Mouse (Mus musculus): ENCODE results near the gene Arfgap3. TPM values are rescaled to one million over a fixed set of nuclear protein-coding genes. Genes with fewer than 3 reads are reported as not detected.

The Arfgap3 gene
- polyA plus RNA-seq, 1 experiment from 2014 or later = 36.2 TPM

- no peak overlapping the region for H3K9ac ChIP-seq (ENCODE audit: low read depth, low read length)
- no peaks in the 10 kb centered on the region for H3K27me3 ChIP-seq (ENCODE audit: insufficient read depth, low read length)
- TF ChIP-seq CTCF (IDR thresholded peaks at IDR 0.05; ENCODE audit: low read depth) = no peak
- no peaks in the 10 kb centered on the region for H3K36me3 ChIP-seq (ENCODE audit: insufficient read depth, low read length)
- H3K27ac ChIP-seq = 0 out of 2 replicates have a peak overlapping the region, but pooled peaks have one; percentile 31
- H3K4me1 ChIP-seq (replicated peaks; ENCODE audit: insufficient read depth, low read length) = 0 out of 2 replicates have a peak, but pooled peaks cover 13% of the 10 kb centered on the region
- ATAC-seq (replicated peaks; ENCODE audit: low FRiP score, low read depth) = no peak
- WGBS = 68% methylated on average over 10 of the region's 10 CpGs
- no peak for DNase-seq (ENCODE audit: low spot score)
- H3K9me3 ChIP-seq (replicated peaks; ENCODE audit: low read length) = no peaks in the 10 kb centered on the region
- H3K4me2 ChIP-seq (ENCODE audit: low read length) = no peak overlapping the region
- H3K4me3 ChIP-seq (replicated peaks; ENCODE audit: low read depth, low read length) = no peak overlapping the region
Observed at GRCm38 (mm10) chr15:83254372-83255070, 95.5 kb downstream of the Arfgap3 start.

- no peak for TF ChIP-seq CTCF (IDR thresholded peaks at IDR 0.05; ENCODE audit: low read depth)
- 58% methylated on average over 14 of the region's 14 CpGs for WGBS
- peak overlapping the region; percentile 90; the same call in 1 of the 2 replicates for H3K4me2 ChIP-seq (ENCODE audit: low read length)
- H3K4me3 ChIP-seq (replicated peaks; ENCODE audit: low read depth, low read length) = peak overlapping the region; percentile 73; the same call in 1 of the 2 replicates
- 0 out of 2 replicates have a peak, but pooled peaks cover 13% of the 10 kb centered on the region for H3K4me1 ChIP-seq (replicated peaks; ENCODE audit: insufficient read depth, low read length)
- DNase-seq (ENCODE audit: low spot score) (no peak), ATAC-seq (replicated peaks; ENCODE audit: low FRiP score, low read depth) (no peak)
- H3K27me3 ChIP-seq (ENCODE audit: insufficient read depth, low read length) = no peaks in the 10 kb centered on the region
- H3K9me3 ChIP-seq (replicated peaks; ENCODE audit: low read length) = no peaks in the 10 kb centered on the region
- H3K36me3 ChIP-seq (ENCODE audit: insufficient read depth, low read length) = no peaks in the 10 kb centered on the region
- H3K27ac ChIP-seq = 0 out of 2 replicates have a peak overlapping the region, but pooled peaks have one; percentile 75
- H3K9ac ChIP-seq (ENCODE audit: low read depth, low read length) = no peak overlapping the region
Observed at GRCm38 (mm10) chr15:83252060-83252459, 98.0 kb downstream of the Arfgap3 start.

- peak within 1 kb of the TSS; percentile 78 for H3K9ac ChIP-seq (ENCODE audit: low read depth, low read length)
- 3% methylated on average over 63 of the region's 66 CpGs for WGBS
- peak within 1 kb of the TSS; percentile 90 for H3K4me2 ChIP-seq (ENCODE audit: low read length)
- H3K4me1 ChIP-seq (replicated peaks; ENCODE audit: insufficient read depth, low read length) = 0 out of 2 replicates have a peak, but pooled peaks cover 10% of the 10 kb centered on the region
- H3K4me3 ChIP-seq (replicated peaks; ENCODE audit: low read depth, low read length) = peak within 1 kb of the TSS; percentile 73
- peak; percentile 76 for ATAC-seq (replicated peaks; ENCODE audit: low FRiP score, low read depth)
- peak; percentile 65 for DNase-seq (ENCODE audit: low spot score)
- H3K36me3 ChIP-seq (ENCODE audit: insufficient read depth, low read length) = no peaks in the 10 kb centered on the region
- H3K27me3 ChIP-seq (ENCODE audit: insufficient read depth, low read length) = no peaks in the 10 kb centered on the region
- H3K27ac ChIP-seq = peak within 1 kb of the TSS; percentile 75
- TF ChIP-seq CTCF (IDR thresholded peaks at IDR 0.05; ENCODE audit: low read depth) = no peak
- H3K9me3 ChIP-seq (replicated peaks; ENCODE audit: low read length) = no peaks in the 10 kb centered on the region
Observed at GRCm38 (mm10) chr15:83251176-83252004, 98.7 kb downstream of the Arfgap3 start, which contains the start of gene A4galt. Gene A4galt (minus strand): TSS chr15:83251774.

- Histone ChIP-seq H3K27me3 (ENCODE audit: insufficient read depth, low read length) (no peaks in the 10 kb centered on the region), H3K9me3 (replicated peaks; ENCODE audit: low read length) (no peaks in the 10 kb centered on the region), H3K4me2 (ENCODE audit: low read length) (peak overlapping the region; percentile 90), H3K36me3 (ENCODE audit: insufficient read depth, low read length) (no peaks in the 10 kb centered on the region), H3K27ac (peak overlapping the region; percentile 75), H3K4me3 (replicated peaks; ENCODE audit: low read depth, low read length) (peak overlapping the region; percentile 73), H3K9ac (ENCODE audit: low read depth, low read length) (peak overlapping the region; percentile 78), H3K4me1 (replicated peaks; ENCODE audit: insufficient read depth, low read length) (0 out of 2 replicates have a peak, but pooled peaks cover 6% of the 10 kb centered on the region)
- 4% methylated on average over 20 of the region's 20 CpGs for WGBS
- ATAC-seq (replicated peaks; ENCODE audit: low FRiP score, low read depth) = peak; percentile 8; the same call in 1 of the 2 replicates
- DNase-seq (ENCODE audit: low spot score) = peak; percentile 27
- TF ChIP-seq CTCF (IDR thresholded peaks at IDR 0.05; ENCODE audit: low read depth) = no peak
Observed at GRCm38 (mm10) chr15:83250651-83251175, 99.3 kb downstream of the Arfgap3 start.

Other genes with a start within 250 kb of the Arfgap3 start
- 52.9 and 56.2 TPM in 2 replicates for gene Rrp7a, start 227.4 kb downstream of the Arfgap3 start, polyA plus RNA-seq (2015; fragmentation: Nextera tagmentation; extraction: Ambion mirVana)
- 88.6 and 101 TPM in 2 replicates for gene Poldip3, start 200.9 kb downstream of the Arfgap3 start, polyA plus RNA-seq (2015; fragmentation: Nextera tagmentation; extraction: Ambion mirVana)
- 90.9 and 104 TPM in 2 replicates for gene Cyb5r3, start 177.7 kb downstream of the Arfgap3 start, polyA plus RNA-seq (2015; fragmentation: Nextera tagmentation; extraction: Ambion mirVana)
- gene A4galt, start 98.5 kb downstream of the Arfgap3 start, polyA plus RNA-seq (2015; fragmentation: Nextera tagmentation; extraction: Ambion mirVana) = 26.5 and 27.2 TPM in 2 replicates
- gene Pacsin2, start 114.4 kb upstream of the Arfgap3 start, polyA plus RNA-seq (2015; fragmentation: Nextera tagmentation; extraction: Ambion mirVana) = 61.3 and 68.5 TPM in 2 replicates
- 16.6 and 19.0 TPM in 2 replicates for gene Ttll1, start 160.6 kb upstream of the Arfgap3 start, polyA plus RNA-seq (2015; fragmentation: Nextera tagmentation; extraction: Ambion mirVana)
- 14.1 and 16.1 TPM in 2 replicates for gene Bik, start 176.6 kb upstream of the Arfgap3 start, polyA plus RNA-seq (2015; fragmentation: Nextera tagmentation; extraction: Ambion mirVana)
- gene Tspo, start 213.3 kb upstream of the Arfgap3 start, polyA plus RNA-seq (2015; fragmentation: Nextera tagmentation; extraction: Ambion mirVana) = 159 and 169 TPM in 2 replicates
- gene Mcat, start 213.5 kb upstream of the Arfgap3 start, polyA plus RNA-seq (2015; fragmentation: Nextera tagmentation; extraction: Ambion mirVana) = 37.6 and 41.2 TPM in 2 replicates
- 22.4 and 25.1 TPM in 2 replicates for gene Ttll12, start 244.9 kb upstream of the Arfgap3 start, polyA plus RNA-seq (2015; fragmentation: Nextera tagmentation; extraction: Ambion mirVana)